Mouse (Mus musculus) midbrain, postnatal 0 days (tissue): ENCODE measurements around the gene Cpa4. TPM values are rescaled to one million over a fixed set of nuclear protein-coding genes. Genes with fewer than 3 reads are reported as not detected.

Experiments
- ATAC-seq: fragments of 200-750 bp; cut with Nextera tagmentation; 2 replicates; pipeline ENCODE4 v1.8.0; 2017; ENCODE audit warnings: moderate number of reproducible peaks, mild to moderate bottlenecking, moderate TSS enrichment, moderate library complexity; ENCODE audit not compliant: low FRiP score
- DNase-seq: peaks from one replicate; pipeline ENCODE4 v3.0.0-alpha.2; 2015; ENCODE audit warnings: low spot score
- H3K27ac ChIP-seq: fragments of 300-500 bp; sonication (generic); 2 replicates; pipeline ENCODE4 v1.5.1; 2014; ENCODE audit warnings: low read depth, mild to moderate bottlenecking, low read length, mixed read lengths
- H3K27me3 ChIP-seq: fragments of 300-500 bp; sonication (generic); 2 replicates; pipeline ENCODE4 v1.6.1; 2014; ENCODE audit warnings: low read length, control low read depth, mixed read lengths; ENCODE audit not compliant: insufficient read depth
- H3K36me3 ChIP-seq: fragments of 300-500 bp; sonication (generic); 2 replicates; pipeline ENCODE4 v1.6.1; 2014; ENCODE audit warnings: low read length, control low read depth, mixed read lengths; ENCODE audit not compliant: insufficient read depth
- H3K4me1 ChIP-seq: fragments of 300-500 bp; sonication (generic); 2 replicates; pipeline ENCODE4 v1.6.1; 2014; ENCODE audit warnings: mild to moderate bottlenecking, control low read depth, antibody characterized with exemption, low read length, mixed read lengths; ENCODE audit not compliant: insufficient read depth
- H3K4me2 ChIP-seq: fragments of 300-500 bp; sonication (generic); 2 replicates; pipeline ENCODE4 v1.6.1; 2014; ENCODE audit warnings: low read depth, mild to moderate bottlenecking, low read length, mixed read lengths; ENCODE audit not compliant: poor library complexity, severe bottlenecking
- H3K4me3 ChIP-seq: fragments of 300-500 bp; sonication (generic); 2 replicates; pipeline ENCODE4 v1.5.1; 2014; ENCODE audit warnings: low read depth, mild to moderate bottlenecking, low read length, moderate library complexity
- H3K9ac ChIP-seq: fragments of 300-500 bp; sonication (generic); replicated peaks from 2 replicates; pipeline ENCODE4 v1.6.1; 2014; ENCODE audit warnings: mild to moderate bottlenecking, low read length, moderate library complexity, mixed read lengths; ENCODE audit not compliant: poor library complexity, severe bottlenecking
- H3K9me3 ChIP-seq: fragments of 300-500 bp; sonication (generic); 2 replicates; pipeline ENCODE4 v1.6.1; 2016; ENCODE audit warnings: low read length, control low read depth
- CTCF ChIP-seq: IDR thresholded peaks from 2 replicates; pipeline ENCODE4 v1.5.1; 2016; ENCODE audit warnings: antibody characterized with exemption, mild to moderate bottlenecking
- WGBS: fragments of 180-500 bp; shearing (Covaris S2); extraction: QIAGEN DNeasy Blood & Tissue Kit; methylation state at CpG from one replicate; pipeline ENCODE4 v1.1.7; 2014; 5-methylcytosine and 5-hydroxymethylcytosine counted together
- polyA plus RNA-seq: library from polyadenylated mRNA; unstranded; fragments of >200 nt; fragmentation: Nextera tagmentation; extraction: Ambion mirVana; gene quantifications from 2 replicates; pipeline ENCODE4 v1.2.1, GENCODE M21; 2015
- total RNA-seq: library from RNA; depleted of rRNA; stranded (reverse); fragments of >200 nt; gene quantifications from 2 replicates; pipeline ENCODE4 v1.2.3, GENCODE M21; 2014

Cpa4 gene
- total and polyA plus RNA-seq, 2 experiments from 2014 or later, result 0.49 to 0.75 TPM

GRCm38 (mm10) chr6:30543851-30544250, 24.3 kb upstream of the Cpa4 start:
- H3K36me3 ChIP-seq, result no peaks in the 10 kb centered on the region
- no peak overlapping the region for H3K4me2 ChIP-seq
- no peak for TF ChIP-seq CTCF
- ATAC-seq (no peak), DNase-seq (no peak)
- 35% methylated on average over 8 of the region's 8 CpGs for WGBS
- H3K27me3 ChIP-seq, result no peaks in the 10 kb centered on the region
- no peak overlapping the region for H3K27ac ChIP-seq
- peaks cover 6% of the 10 kb centered on the region; the same call in 1 of the 2 replicates for H3K4me1 ChIP-seq
- H3K9me3 ChIP-seq, result no peaks in the 10 kb centered on the region
- H3K4me3 ChIP-seq, result no peak overlapping the region
- H3K9ac ChIP-seq, result no peak overlapping the region

GRCm38 (mm10) chr6:30545689-30546088, 22.5 kb upstream of the Cpa4 start:
- H3K9ac ChIP-seq, result no peak overlapping the region
- H3K27ac ChIP-seq, result no peak overlapping the region
- WGBS, result 81% methylated on average over 7 of the region's 7 CpGs
- H3K4me3 ChIP-seq, result no peak overlapping the region
- no peaks in the 10 kb centered on the region for H3K27me3 ChIP-seq
- TF ChIP-seq CTCF, result no peak
- no peaks in the 10 kb centered on the region for H3K9me3 ChIP-seq
- ATAC-seq (no peak), DNase-seq (no peak)
- no peaks in the 10 kb centered on the region for H3K36me3 ChIP-seq
- peaks cover 6% of the 10 kb centered on the region; the same call in 1 of the 2 replicates for H3K4me1 ChIP-seq
- H3K4me2 ChIP-seq, result no peak overlapping the region

- Histone ChIP-seq H3K36me3 (no peaks in the 10 kb centered on the region), H3K27ac (peak overlapping the region; percentile 79), H3K9ac (peak overlapping the region; percentile 50; the same call in 1 of the 2 replicates), H3K4me3 (peak overlapping the region; percentile 12; the same call in 1 of the 2 replicates), H3K4me2 (peak overlapping the region; percentile 42), H3K27me3 (no peaks in the 10 kb centered on the region), H3K9me3 (no peaks in the 10 kb centered on the region), H3K4me1 (peaks cover 6% of the 10 kb centered on the region; the same call in 1 of the 2 replicates)
- WGBS, result 7% methylated on average over 17 of the region's 17 CpGs
- ATAC-seq, result peak; percentile 75
- DNase-seq, result peak; percentile 69
- TF ChIP-seq CTCF, result no peak
These were observed 21.4 kb upstream of the Cpa4 start for GRCm38 (mm10) chr6:30546571-30547273.

GRCm38 (mm10) chr6:30547274-30547645, 20.9 kb upstream of the Cpa4 start:
- Histone ChIP-seq H3K4me2 (peak overlapping the region; percentile 42), H3K27ac (peak overlapping the region; percentile 79), H3K4me3 (peak overlapping the region; percentile 12; the same call in 1 of the 2 replicates), H3K9me3 (no peaks in the 10 kb centered on the region), H3K27me3 (no peaks in the 10 kb centered on the region), H3K9ac (0 out of 2 replicates have a peak overlapping the region, but pooled peaks have one; percentile 50), H3K36me3 (no peaks in the 10 kb centered on the region), H3K4me1 (peaks cover 6% of the 10 kb centered on the region; the same call in 1 of the 2 replicates)
- no peak for TF ChIP-seq CTCF
- whole genome bisulfite sequencing, result 0% methylated on average over 12 of the region's 17 CpGs
- peak; percentile 84 for DNase-seq
- ATAC-seq, result peak; percentile 50; the same call in 1 of the 2 replicates

- TF ChIP-seq CTCF, result no peak
- WGBS, result 22% methylated on average over 9 of the region's 9 CpGs
- Histone ChIP-seq H3K9me3 (no peaks in the 10 kb centered on the region), H3K4me3 (no peak overlapping the region), H3K9ac (no peak overlapping the region), H3K4me1 (peaks cover 6% of the 10 kb centered on the region; the same call in 1 of the 2 replicates), H3K4me2 (peak overlapping the region; percentile 42; the same call in 1 of the 2 replicates), H3K36me3 (no peaks in the 10 kb centered on the region), H3K27ac (0 out of 2 replicates have a peak overlapping the region, but pooled peaks have one; percentile 59), H3K27me3 (no peaks in the 10 kb centered on the region)
- no peak for ATAC-seq
- no peak for DNase-seq
These were observed 20.4 kb upstream of the Cpa4 start for GRCm38 (mm10) chr6:30547656-30548306.

- no peak for ATAC-seq
These were observed 18.9 kb upstream of the Cpa4 start for GRCm38 (mm10) chr6:30549231-30549761.

More at GRCm38 (mm10) chr6:30549231-30549761, 18.9 kb upstream of the Cpa4 start:
- Histone ChIP-seq H3K4me1 (peaks cover 6% of the 10 kb centered on the region; the same call in 1 of the 2 replicates), H3K9me3 (no peaks in the 10 kb centered on the region), H3K4me2 (no peak overlapping the region), H3K27me3 (no peaks in the 10 kb centered on the region), H3K27ac (no peak overlapping the region), H3K36me3 (no peaks in the 10 kb centered on the region), H3K9ac (no peak overlapping the region), H3K4me3 (no peak overlapping the region)
- TF ChIP-seq CTCF, result no peak
- DNase-seq, result no peak
- WGBS, result 29% methylated on average over 15 of the region's 15 CpGs
